Mouse (Mus musculus): ENCODE measurements around the gene Prdx1. TPM values are rescaled to one million over a fixed set of nuclear protein-coding genes. Genes with fewer than 3 reads are reported as not detected.

The Prdx1 gene
- 1,497 and 1,602 TPM in 2 replicates for polyA plus RNA-seq (2015; fragmentation: Nextera tagmentation; extraction: Ambion mirVana)

GRCm38 (mm10) chr4:116685402-116686061 is at the start of gene Prdx1:
Gene Prdx1 (plus strand): TSS chr4:116685544.
- Histone ChIP-seq H3K36me3 (peaks cover 29% of the 10 kb centered on the region), H3K27ac (peak within 1 kb of the TSS; percentile 98), H3K9me3 (replicated peaks) (no peaks in the 10 kb centered on the region), H3K9ac (peak within 1 kb of the TSS; percentile 71), H3K4me1 (peaks cover 33% of the 10 kb centered on the region), H3K27me3 (no peaks in the 10 kb centered on the region), H3K4me3 (replicated peaks) (peak within 1 kb of the TSS; percentile 64), H3K4me2 (peak within 1 kb of the TSS; percentile 73)
- under 1% methylated on average over 56 of the region's 56 CpGs for WGBS
- ATAC-seq (replicated peaks; ENCODE audit: low FRiP score) = peak; percentile 97

- Histone ChIP-seq H3K4me1 (no peaks in the 10 kb centered on the region), H3K9me3 (replicated peaks) (no peaks in the 10 kb centered on the region), H3K9ac (no peak overlapping the region), H3K4me3 (replicated peaks) (no peak overlapping the region), H3K27me3 (no peaks in the 10 kb centered on the region), H3K4me2 (no peak overlapping the region), H3K27ac (no peak overlapping the region), H3K36me3 (peaks cover 97% of the 10 kb centered on the region)
- no peak for ATAC-seq (replicated peaks; ENCODE audit: low FRiP score)
- WGBS = 93% methylated on average over 6 of the region's 6 CpGs
Observed at GRCm38 (mm10) chr4:116638821-116639220, 46.5 kb upstream of the Prdx1 start.

- WGBS = 94% methylated on average over 1 of the region's 1 CpGs
- Histone ChIP-seq H3K4me3 (replicated peaks) (no peak overlapping the region), H3K27me3 (no peaks in the 10 kb centered on the region), H3K9ac (no peak overlapping the region), H3K4me1 (peaks cover 16% of the 10 kb centered on the region), H3K36me3 (peaks cover 95% of the 10 kb centered on the region), H3K4me2 (no peak overlapping the region), H3K9me3 (replicated peaks) (no peaks in the 10 kb centered on the region), H3K27ac (no peak overlapping the region)
- ATAC-seq (replicated peaks; ENCODE audit: low FRiP score) = no peak
Observed at GRCm38 (mm10) chr4:116642071-116642470, 43.3 kb upstream of the Prdx1 start.

GRCm38 (mm10) chr4:116644326-116644725 is 41.0 kb upstream of the Prdx1 start:
- no peak overlapping the region for H3K4me3 ChIP-seq (replicated peaks)
- H3K9me3 ChIP-seq (replicated peaks) = no peaks in the 10 kb centered on the region
- H3K27me3 ChIP-seq = no peaks in the 10 kb centered on the region
- H3K4me2 ChIP-seq = no peak overlapping the region
- H3K4me1 ChIP-seq = peaks cover 35% of the 10 kb centered on the region
- ATAC-seq (replicated peaks; ENCODE audit: low FRiP score) = no peak
- no peak overlapping the region for H3K9ac ChIP-seq
- peaks cover 95% of the 10 kb centered on the region for H3K36me3 ChIP-seq
- 52% methylated on average over 6 of the region's 6 CpGs for WGBS
- no peak overlapping the region for H3K27ac ChIP-seq

- H3K27ac ChIP-seq = no peak overlapping the region
- no peak overlapping the region for H3K4me3 ChIP-seq (replicated peaks)
- peaks cover 45% of the 10 kb centered on the region for H3K4me1 ChIP-seq
- peaks cover 85% of the 10 kb centered on the region for H3K36me3 ChIP-seq
- no peaks in the 10 kb centered on the region for H3K27me3 ChIP-seq
- no peaks in the 10 kb centered on the region for H3K9me3 ChIP-seq (replicated peaks)
- WGBS = 80% methylated on average over 7 of the region's 7 CpGs
- no peak for ATAC-seq (replicated peaks; ENCODE audit: low FRiP score)
- no peak overlapping the region for H3K4me2 ChIP-seq
- H3K9ac ChIP-seq = no peak overlapping the region
Observed at GRCm38 (mm10) chr4:116645624-116646023, 39.7 kb upstream of the Prdx1 start.

GRCm38 (mm10) chr4:116649411-116649810 is 35.9 kb upstream of the Prdx1 start:
- Histone ChIP-seq H3K36me3 (peaks cover 50% of the 10 kb centered on the region), H3K4me2 (peak overlapping the region; percentile 70), H3K9ac (no peak overlapping the region), H3K27ac (no peak overlapping the region), H3K27me3 (no peaks in the 10 kb centered on the region), H3K4me3 (replicated peaks) (peak overlapping the region; percentile 93; the same call in 1 of the 2 replicates), H3K4me1 (peaks cover 49% of the 10 kb centered on the region), H3K9me3 (replicated peaks) (no peaks in the 10 kb centered on the region)
- 96% methylated on average over 2 of the region's 2 CpGs for WGBS
- ATAC-seq (replicated peaks; ENCODE audit: low FRiP score) = no peak

GRCm38 (mm10) chr4:116650365-116650764 is 35.0 kb upstream of the Prdx1 start:
- Histone ChIP-seq H3K9ac (peak overlapping the region; percentile 97), H3K4me3 (replicated peaks) (peak overlapping the region; percentile 93), H3K27ac (peak overlapping the region; percentile 97; the same call in 1 of the 2 replicates), H3K4me2 (peak overlapping the region; percentile 70), H3K4me1 (peaks cover 51% of the 10 kb centered on the region), H3K9me3 (replicated peaks) (no peaks in the 10 kb centered on the region), H3K27me3 (no peaks in the 10 kb centered on the region), H3K36me3 (peaks cover 41% of the 10 kb centered on the region)
- ATAC-seq (replicated peaks; ENCODE audit: low FRiP score) = no peak
- WGBS = 34% methylated on average over 5 of the region's 5 CpGs

GRCm38 (mm10) chr4:116650924-116651796 is 34.2 kb upstream of the Prdx1 start, which contains the start of gene Akr1a1:
Gene Akr1a1 (minus strand): TSS chr4:116651680.
- H3K4me3 ChIP-seq (replicated peaks) = peak within 1 kb of the TSS; percentile 93
- H3K9ac ChIP-seq = peak within 1 kb of the TSS; percentile 97
- ATAC-seq (replicated peaks; ENCODE audit: low FRiP score) = peak; percentile 99
- peak within 1 kb of the TSS; percentile 70 for H3K4me2 ChIP-seq
- no peaks in the 10 kb centered on the region for H3K27me3 ChIP-seq
- 0% methylated on average over 39 of the region's 39 CpGs for WGBS
- H3K9me3 ChIP-seq (replicated peaks) = no peaks in the 10 kb centered on the region
- H3K27ac ChIP-seq = peak within 1 kb of the TSS; percentile 97
- peaks cover 48% of the 10 kb centered on the region for H3K4me1 ChIP-seq
- peaks cover 33% of the 10 kb centered on the region for H3K36me3 ChIP-seq

- ATAC-seq (replicated peaks; ENCODE audit: low FRiP score) = 0 out of 2 replicates have a peak, but pooled peaks have one; percentile 2
- Histone ChIP-seq H3K4me3 (replicated peaks) (peak overlapping the region; percentile 93), H3K9me3 (replicated peaks) (no peaks in the 10 kb centered on the region), H3K9ac (peak overlapping the region; percentile 97), H3K4me2 (peak overlapping the region; percentile 70), H3K4me1 (peaks cover 42% of the 10 kb centered on the region), H3K27me3 (no peaks in the 10 kb centered on the region), H3K36me3 (peaks cover 27% of the 10 kb centered on the region), H3K27ac (peak overlapping the region; percentile 97; the same call in 1 of the 2 replicates)
- 13% methylated on average over 6 of the region's 6 CpGs for WGBS
Observed at GRCm38 (mm10) chr4:116651797-116652135, 33.6 kb upstream of the Prdx1 start.

GRCm38 (mm10) chr4:116653228-116653627 is 32.1 kb upstream of the Prdx1 start:
- 87% methylated on average over 6 of the region's 6 CpGs for WGBS
- H3K27ac ChIP-seq = no peak overlapping the region

GRCm38 (mm10) chr4:116655100-116655499 is 30.2 kb upstream of the Prdx1 start:
- H3K27ac ChIP-seq = 0 out of 2 replicates have a peak overlapping the region, but pooled peaks have one; percentile 45
- no peaks in the 10 kb centered on the region for H3K9me3 ChIP-seq (replicated peaks)
- no peak for ATAC-seq (replicated peaks; ENCODE audit: low FRiP score)
- H3K9ac ChIP-seq = no peak overlapping the region
- H3K4me1 ChIP-seq = peaks cover 25% of the 10 kb centered on the region
- no peaks in the 10 kb centered on the region for H3K27me3 ChIP-seq
- H3K4me2 ChIP-seq = no peak overlapping the region
- H3K36me3 ChIP-seq = no peaks in the 10 kb centered on the region
- H3K4me3 ChIP-seq (replicated peaks) = no peak overlapping the region
- WGBS = 43% methylated on average over 2 of the region's 2 CpGs

More at GRCm38 (mm10) chr4:116653228-116653627, 32.1 kb upstream of the Prdx1 start:
- H3K4me3 ChIP-seq (replicated peaks) = no peak overlapping the region
- no peak overlapping the region for H3K9ac ChIP-seq
- H3K36me3 ChIP-seq = peaks cover 14% of the 10 kb centered on the region; the same call in 1 of the 2 replicates
- H3K4me2 ChIP-seq = no peak overlapping the region
- peaks cover 32% of the 10 kb centered on the region for H3K4me1 ChIP-seq
- no peaks in the 10 kb centered on the region for H3K9me3 ChIP-seq (replicated peaks)
- ATAC-seq (replicated peaks; ENCODE audit: low FRiP score) = no peak
- no peaks in the 10 kb centered on the region for H3K27me3 ChIP-seq

- H3K36me3 ChIP-seq = no peaks in the 10 kb centered on the region
- H3K4me2 ChIP-seq = no peak overlapping the region
- H3K4me1 ChIP-seq = peaks cover 23% of the 10 kb centered on the region
- H3K9me3 ChIP-seq (replicated peaks) = no peaks in the 10 kb centered on the region
- H3K4me3 ChIP-seq (replicated peaks) = no peak overlapping the region
- H3K27ac ChIP-seq = no peak overlapping the region
- 72% methylated on average over 3 of the region's 3 CpGs for whole genome bisulfite sequencing
- ATAC-seq (replicated peaks; ENCODE audit: low FRiP score) = no peak
- H3K27me3 ChIP-seq = no peaks in the 10 kb centered on the region
- H3K9ac ChIP-seq = no peak overlapping the region
Observed at GRCm38 (mm10) chr4:116655658-116656057, 29.7 kb upstream of the Prdx1 start.

All from kidney, embryonic 15.5 days (tissue).